Mouse (Mus musculus) kidney, postnatal 0 days (tissue): ENCODE data around the gene Slc35e3. TPM values are rescaled to one million over a fixed set of nuclear protein-coding genes. Genes with fewer than 3 reads are reported as not detected.
A peak's percentile ranks its signal among the peaks of the same experiment; 100 is the strongest.
"Not testable (repeated sequence)": the region's sequence is repeated elsewhere in the genome, so short reads cannot be mapped to it uniquely, and the experiment has no call there.

Experiments used
- ATAC-seq: fragments of 200-750 bp; cut with Nextera tagmentation; replicated peaks from 2 replicates; pipeline ENCODE4 v1.8.0; 2017; ENCODE audit warnings: low read depth, moderate number of reproducible peaks, moderate TSS enrichment, moderate library complexity; ENCODE audit not compliant: low FRiP score
- DNase-seq: peaks from one replicate; pipeline ENCODE4 v3.0.0-alpha.2; 2016; ENCODE audit warnings: low spot score
- H3K27ac ChIP-seq: fragments of 300-500 bp; sonication (generic); 2 replicates; pipeline ENCODE4 v1.5.1; 2014; ENCODE audit warnings: mild to moderate bottlenecking
- H3K27me3 ChIP-seq: fragments of 300-500 bp; sonication (generic); 2 replicates; pipeline ENCODE4 v1.6.1; 2014; ENCODE audit warnings: low read length, mixed read lengths; ENCODE audit not compliant: insufficient read depth
- H3K36me3 ChIP-seq: fragments of 300-500 bp; sonication (generic); 2 replicates; pipeline ENCODE4 v1.6.1; 2014; ENCODE audit warnings: low read length, mixed read lengths; ENCODE audit not compliant: insufficient read depth
- H3K4me1 ChIP-seq: fragments of 300-500 bp; sonication (generic); replicated peaks from 2 replicates; pipeline ENCODE4 v1.6.1; 2014; ENCODE audit warnings: antibody characterized with exemption, low read length, mixed read lengths; ENCODE audit not compliant: insufficient read depth
- H3K4me2 ChIP-seq: fragments of 300-500 bp; sonication (generic); 2 replicates; pipeline ENCODE4 v1.6.1; 2014; ENCODE audit warnings: mild to moderate bottlenecking, low read length, moderate library complexity, mixed read lengths
- H3K4me3 ChIP-seq: fragments of 300-500 bp; sonication (generic); replicated peaks from 2 replicates; pipeline ENCODE4 v1.5.1; 2014; ENCODE audit warnings: low read depth, low read length
- H3K9ac ChIP-seq: fragments of 300-500 bp; sonication (generic); 2 replicates; pipeline ENCODE4 v1.6.1; 2014; ENCODE audit warnings: low read depth, low read length
- H3K9me3 ChIP-seq: fragments of 300-500 bp; sonication (generic); replicated peaks from 2 replicates; pipeline ENCODE4 v1.6.1; 2016; ENCODE audit warnings: low read length, inconsistent platforms, mixed read lengths
- CTCF ChIP-seq: IDR thresholded peaks from 2 replicates; pipeline ENCODE4 v1.5.1; 2016; ENCODE audit warnings: antibody characterized with exemption, low read depth, mild to moderate bottlenecking, moderate library complexity
- WGBS: fragments of 180-500 bp; shearing (Covaris S2); extraction: QIAGEN DNeasy Blood & Tissue Kit; methylation state at CpG from one replicate; pipeline ENCODE4 v1.1.7; 2014; 5-methylcytosine and 5-hydroxymethylcytosine counted together
- polyA plus RNA-seq: library from polyadenylated mRNA; unstranded; fragments of >200 nt; fragmentation: Nextera tagmentation; extraction: Ambion mirVana; gene quantifications from 2 replicates; pipeline ENCODE4 v1.2.1, GENCODE M21; 2015

Gene Slc35e3
- polyA plus RNA-seq, 1 experiment from 2014 or later: 13.1 TPM

- Histone ChIP-seq H3K9ac (no peak overlapping the region), H3K36me3 (no peaks in the 10 kb centered on the region), H3K27me3 (no peaks in the 10 kb centered on the region), H3K9me3 (no peaks in the 10 kb centered on the region), H3K4me1 (no peaks in the 10 kb centered on the region), H3K4me2 (no peak overlapping the region), H3K27ac (peak overlapping the region; percentile 55; the same call in 1 of the 2 replicates), H3K4me3 (no peak overlapping the region)
- no peak for TF ChIP-seq CTCF
- ATAC-seq (no peak), DNase-seq (peak; percentile 35)
- WGBS: 47% methylated on average over 19 of the region's 19 CpGs
Observed at GRCm38 (mm10) chr10:117718161-117719119, 27.7 kb downstream of the Slc35e3 start.

DNA sequence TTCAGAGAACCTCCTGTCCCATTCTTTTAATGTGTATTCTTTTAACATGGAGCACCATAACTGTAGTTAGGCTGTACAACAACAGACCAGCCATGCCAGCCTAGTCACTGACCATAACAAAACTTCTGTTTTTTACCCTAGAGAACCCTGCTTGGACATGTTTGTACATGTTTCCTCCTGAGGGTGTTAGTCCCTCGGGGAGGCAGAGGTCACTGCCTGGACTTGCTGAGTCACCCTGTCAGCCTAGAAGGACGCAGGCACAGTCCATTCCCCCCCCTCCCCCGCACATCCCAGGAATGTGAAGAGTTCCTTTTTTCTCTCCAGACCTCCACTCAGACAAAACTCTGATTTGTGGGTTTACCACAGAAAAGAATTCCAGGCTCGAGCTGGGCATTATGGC lies 28.6 kb downstream of the Slc35e3 start:
- H3K4me1 ChIP-seq: no peaks in the 10 kb centered on the region
- no peak overlapping the region for H3K4me2 ChIP-seq
- no peaks in the 10 kb centered on the region for H3K36me3 ChIP-seq
- 6% methylated on average over 4 of the region's 4 CpGs for WGBS
- no peak overlapping the region for H3K4me3 ChIP-seq
- H3K9me3 ChIP-seq: no peaks in the 10 kb centered on the region
- TF ChIP-seq CTCF: no peak
- H3K27me3 ChIP-seq: no peaks in the 10 kb centered on the region
- H3K9ac ChIP-seq: no peak overlapping the region
- peak; percentile 70 for DNase-seq
- peak; percentile 89 for ATAC-seq
- H3K27ac ChIP-seq: peak overlapping the region; percentile 55

DNA sequence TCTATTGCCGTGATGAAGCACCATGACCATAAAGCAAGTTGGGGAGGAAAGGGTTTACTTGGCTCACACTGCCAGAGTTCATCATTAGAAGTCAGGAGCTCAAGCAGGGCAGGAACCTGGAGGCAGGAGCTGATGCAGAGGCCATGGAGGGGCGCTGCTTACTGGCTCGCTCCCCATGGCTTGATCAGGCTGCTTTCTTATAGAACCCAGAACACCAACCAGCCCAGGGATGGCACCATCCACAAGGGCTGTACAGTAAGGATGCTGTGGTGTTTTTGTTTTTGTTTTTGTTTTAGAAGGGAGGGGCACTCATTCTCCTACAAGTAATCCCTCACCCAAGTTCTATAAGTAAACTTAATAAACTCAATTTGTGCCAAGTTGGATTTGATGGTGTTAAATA lies 29.5 kb downstream of the Slc35e3 start:
- no peak for DNase-seq

DNA sequence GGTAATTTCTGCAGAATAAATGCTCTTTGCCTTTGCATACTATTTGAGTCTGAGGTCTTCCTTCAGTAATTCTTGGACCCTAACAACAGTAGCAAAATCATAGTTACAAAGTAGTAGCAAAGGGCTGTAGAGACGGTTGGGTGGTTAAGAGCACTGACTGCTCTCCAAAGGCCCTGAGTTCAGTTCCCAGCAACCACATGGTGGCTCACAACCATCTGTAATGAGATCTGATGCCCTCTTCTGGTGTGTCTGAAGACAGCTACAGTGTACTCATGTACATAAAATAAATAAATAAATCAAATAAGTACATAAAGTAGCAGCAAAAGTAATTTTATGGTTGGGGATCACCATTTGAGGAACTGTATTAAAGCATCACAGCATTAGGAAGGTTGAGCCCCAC lies 30.5 kb downstream of the Slc35e3 start:
- not testable (repeated sequence) for ATAC-seq, H3K36me3 ChIP-seq, H3K4me1 ChIP-seq, H3K27ac ChIP-seq, H3K9ac ChIP-seq, H3K9me3 ChIP-seq, H3K4me2 ChIP-seq, DNase-seq, H3K4me3 ChIP-seq, H3K27me3 ChIP-seq
- 84% methylated on average over 1 of the region's 1 CpGs for WGBS

More for the DNA sequence above, 29.5 kb downstream of the Slc35e3 start:
- Histone ChIP-seq H3K9me3 (no peaks in the 10 kb centered on the region), H3K27ac (0 out of 2 replicates have a peak overlapping the region, but pooled peaks have one; percentile 55), H3K4me1 (no peaks in the 10 kb centered on the region), H3K4me2 (no peak overlapping the region), H3K27me3 (no peaks in the 10 kb centered on the region), H3K9ac (no peak overlapping the region), H3K4me3 (no peak overlapping the region), H3K36me3 (no peaks in the 10 kb centered on the region)
- WGBS: 73% methylated on average over 3 of the region's 3 CpGs
- TF ChIP-seq CTCF: no peak
- no peak for ATAC-seq

GRCm38 (mm10) chr10:117714928-117715500 lies 31.2 kb downstream of the Slc35e3 start:
- no peaks in the 10 kb centered on the region for H3K4me1 ChIP-seq
- H3K4me2 ChIP-seq: no peak overlapping the region
- H3K9ac ChIP-seq: no peak overlapping the region
- no peak overlapping the region for H3K27ac ChIP-seq
- H3K4me3 ChIP-seq: no peak overlapping the region
- no peaks in the 10 kb centered on the region for H3K27me3 ChIP-seq
- H3K36me3 ChIP-seq: no peaks in the 10 kb centered on the region
- WGBS: 69% methylated on average over 4 of the region's 4 CpGs
- no peaks in the 10 kb centered on the region for H3K9me3 ChIP-seq
- no peak for TF ChIP-seq CTCF
- ATAC-seq (no peak), DNase-seq (no peak)

GRCm38 (mm10) chr10:117714048-117714545 lies 32.1 kb downstream of the Slc35e3 start:
- ATAC-seq (no peak), DNase-seq (no peak)
- Histone ChIP-seq H3K4me1 (no peaks in the 10 kb centered on the region), H3K36me3 (no peaks in the 10 kb centered on the region), H3K4me2 (no peak overlapping the region), H3K9ac (no peak overlapping the region), H3K27me3 (no peaks in the 10 kb centered on the region), H3K4me3 (no peak overlapping the region), H3K27ac (no peak overlapping the region), H3K9me3 (no peaks in the 10 kb centered on the region)
- no peak for TF ChIP-seq CTCF
- WGBS: 88% methylated on average over 3 of the region's 3 CpGs
